Mouse (Mus musculus): ENCODE results near the gene Vmn1r139.
"Not testable (repeated sequence)": the region's sequence is repeated elsewhere in the genome, so short reads cannot be mapped to it uniquely, and the experiment has no call there.

Vmn1r139 gene

DNA sequence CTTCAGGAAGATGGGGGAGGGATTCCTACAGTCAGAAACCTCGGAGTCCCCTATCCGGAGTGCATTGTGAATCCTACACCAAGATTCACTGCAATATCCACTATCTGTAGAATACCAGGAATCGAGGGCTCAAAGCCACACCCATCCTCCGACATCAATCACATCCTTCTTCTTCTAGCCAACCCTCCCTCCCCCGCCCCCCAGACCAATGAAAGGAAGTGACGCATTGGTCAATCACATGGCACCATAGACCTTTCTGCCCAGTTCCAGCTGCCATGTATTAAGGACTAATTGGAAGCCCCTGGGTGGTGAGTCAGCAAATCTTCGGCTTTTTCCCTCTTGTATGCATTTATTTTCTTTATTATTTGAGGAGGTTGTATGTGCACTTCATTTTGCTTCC is at the start of gene Vmn1r139:
Vmn1r139 (plus strand) TSS at position 301 of the 400 bp plus-strand sequence.
- DNase-seq (ENCODE audit: low spot score in 2 of 2), result not testable (repeated sequence)

DNA sequence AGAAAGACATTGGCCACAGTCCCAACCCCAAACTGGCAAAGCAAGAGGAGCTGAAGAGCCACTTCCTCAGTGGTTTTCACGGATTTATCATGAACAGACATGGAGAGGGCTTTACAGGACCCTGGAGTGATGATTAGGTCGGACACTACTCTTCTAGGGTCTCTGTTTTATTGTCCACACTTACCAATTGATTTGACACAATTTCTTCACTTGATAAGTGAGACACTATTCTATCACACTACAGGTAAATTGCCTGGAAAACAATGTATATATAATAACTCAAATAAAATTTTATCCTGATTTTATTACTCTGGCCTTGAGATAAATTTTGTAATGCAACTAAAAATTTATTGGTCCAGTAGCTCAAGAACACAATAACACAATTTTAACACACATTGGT is 40.1 kb upstream of the Vmn1r139 start, which contains the start of gene Vmn1r138:
Vmn1r138 (minus strand) TSS at position 101 of the 400 bp plus-strand sequence.
- DNase-seq (ENCODE audit: low spot score in 2 of 2), result not testable (repeated sequence)

DNA sequence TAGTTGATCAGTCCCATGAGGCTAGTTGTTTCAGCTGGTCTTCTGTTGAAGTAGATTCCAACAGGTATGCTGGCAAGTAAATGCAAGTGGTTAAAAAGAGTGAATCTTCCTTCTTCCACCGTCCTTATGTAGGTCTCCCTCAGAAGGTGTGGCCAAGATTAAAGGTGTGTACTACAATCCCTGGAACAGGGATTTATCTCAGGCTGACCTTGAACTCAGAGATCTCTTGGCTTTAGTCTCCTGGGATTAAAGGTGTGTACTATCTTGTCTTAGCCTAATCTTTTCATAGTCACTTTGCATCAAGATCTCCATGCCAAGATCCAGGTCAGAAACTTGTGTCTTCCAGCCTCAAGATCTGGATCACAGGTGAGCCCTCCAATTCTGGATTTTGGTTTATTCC is 12.7 kb upstream of the Vmn1r139 start, which contains the start of gene Gm6176:
Gm6176 (minus strand) TSS at position 101 of the 400 bp plus-strand sequence.
- not testable (repeated sequence) for DNase-seq (ENCODE audit: low spot score in 2 of 2)

DNA sequence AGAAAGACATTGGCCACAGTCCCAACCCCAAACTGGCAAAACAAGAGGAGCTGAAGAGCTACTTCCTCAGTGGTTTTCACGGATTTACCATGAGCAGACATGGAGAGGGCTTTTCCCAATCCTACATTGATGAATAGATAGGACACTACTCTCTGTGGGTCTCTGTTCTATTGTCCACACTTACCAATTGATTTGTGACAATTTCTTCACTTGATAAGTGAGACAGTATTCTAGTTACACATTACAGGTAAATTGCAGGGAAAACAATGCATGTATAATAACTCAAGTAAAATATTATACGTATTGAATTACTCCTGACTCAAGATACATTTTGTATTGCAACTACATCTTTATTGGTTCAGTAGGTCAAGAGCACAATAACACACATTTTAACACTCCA is 49.3 kb downstream of the Vmn1r139 start, which contains the start of gene Gm16451:
Gm16451 (minus strand) TSS at position 101 of the 400 bp plus-strand sequence.
- DNase-seq (ENCODE audit: low spot score in 2 of 2), result not testable (repeated sequence)

DNA sequence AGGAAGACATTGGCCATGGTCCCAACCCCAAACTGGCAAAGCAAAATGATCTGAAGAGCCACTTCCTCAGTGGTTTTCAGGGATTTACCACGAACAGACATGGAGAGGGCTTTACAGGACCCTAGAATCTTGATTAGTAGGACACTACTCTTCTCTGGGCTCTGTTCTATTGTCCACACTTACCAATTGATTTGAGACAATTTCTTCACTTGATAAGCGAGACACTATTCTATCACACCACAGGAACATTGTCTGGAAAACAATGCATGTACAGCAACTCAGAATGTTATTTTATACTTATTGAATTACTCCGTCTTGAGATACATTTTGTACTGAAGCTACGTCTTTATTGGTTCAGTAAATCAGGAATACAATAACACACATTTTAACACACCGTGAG is 65.8 kb downstream of the Vmn1r139 start, which contains the start of gene Gm10666:
Gm10666 (minus strand) TSS at position 101 of the 400 bp plus-strand sequence.
- not testable (repeated sequence) for DNase-seq (ENCODE audit: low spot score in 2 of 2)
